Mouse (Mus musculus) liver, embryonic 13.5 days (tissue): ENCODE data around the gene Trim9. TPM values are rescaled to one million over a fixed set of nuclear protein-coding genes. Genes with fewer than 3 reads are reported as not detected.

Experiments
- ATAC-seq: fragments of 200-750 bp; cut with Nextera tagmentation; 2 replicates; pipeline ENCODE4 v1.8.0; 2017; ENCODE audit warnings: low read depth, mild to moderate bottlenecking, moderate number of reproducible peaks, moderate library complexity
- DNase-seq: peaks from one replicate; pipeline ENCODE4 v3.0.0; 2022
- H3K27ac ChIP-seq: fragments of 300-500 bp; sonication (generic); 2 replicates; pipeline ENCODE4 v1.5.1; 2015; ENCODE audit warnings: moderate library complexity, mild to moderate bottlenecking, inconsistent platforms
- H3K27me3 ChIP-seq: fragments of 300-500 bp; sonication (generic); 2 replicates; pipeline ENCODE4 v1.6.1; 2015; ENCODE audit warnings: mild to moderate bottlenecking, inconsistent platforms
- H3K36me3 ChIP-seq: fragments of 300-500 bp; sonication (generic); 2 replicates; pipeline ENCODE4 v1.6.1; 2015; ENCODE audit warnings: mild to moderate bottlenecking, inconsistent platforms
- H3K4me1 ChIP-seq: fragments of 300-500 bp; sonication (generic); replicated peaks from 2 replicates; pipeline ENCODE4 v1.6.1; 2015; ENCODE audit warnings: inconsistent platforms
- H3K4me2 ChIP-seq: fragments of 300-500 bp; sonication (generic); 2 replicates; pipeline ENCODE4 v1.6.1; 2015; ENCODE audit warnings: inconsistent platforms, mild to moderate bottlenecking, moderate library complexity
- H3K4me3 ChIP-seq: fragments of 300-500 bp; sonication (generic); replicated peaks from 2 replicates; pipeline ENCODE4 v1.5.1; 2015; ENCODE audit warnings: mild to moderate bottlenecking, inconsistent platforms
- H3K9ac ChIP-seq: fragments of 300-500 bp; sonication (generic); 2 replicates; pipeline ENCODE4 v1.6.1; 2015; ENCODE audit warnings: mild to moderate bottlenecking, inconsistent platforms
- H3K9me3 ChIP-seq: fragments of 300-500 bp; sonication (generic); replicated peaks from 2 replicates; pipeline ENCODE4 v1.6.1; 2016; ENCODE audit warnings: inconsistent platforms
- WGBS: fragments of 180-500 bp; shearing (Covaris S2); methylation state at CpG from one replicate; pipeline ENCODE4 v1.1.7; 2015; ENCODE audit not compliant: insufficient replicate concordance; 5-methylcytosine and 5-hydroxymethylcytosine counted together
- polyA plus RNA-seq: library from polyadenylated mRNA; unstranded; fragments of >200 nt; fragmentation: Nextera tagmentation; extraction: Ambion mirVana; gene quantifications from 2 replicates; pipeline ENCODE4 v1.2.1, GENCODE M21; 2015

The Trim9 gene
- polyA plus RNA-seq, 1 experiment from 2014 or later, result 0.06 TPM

DNA sequence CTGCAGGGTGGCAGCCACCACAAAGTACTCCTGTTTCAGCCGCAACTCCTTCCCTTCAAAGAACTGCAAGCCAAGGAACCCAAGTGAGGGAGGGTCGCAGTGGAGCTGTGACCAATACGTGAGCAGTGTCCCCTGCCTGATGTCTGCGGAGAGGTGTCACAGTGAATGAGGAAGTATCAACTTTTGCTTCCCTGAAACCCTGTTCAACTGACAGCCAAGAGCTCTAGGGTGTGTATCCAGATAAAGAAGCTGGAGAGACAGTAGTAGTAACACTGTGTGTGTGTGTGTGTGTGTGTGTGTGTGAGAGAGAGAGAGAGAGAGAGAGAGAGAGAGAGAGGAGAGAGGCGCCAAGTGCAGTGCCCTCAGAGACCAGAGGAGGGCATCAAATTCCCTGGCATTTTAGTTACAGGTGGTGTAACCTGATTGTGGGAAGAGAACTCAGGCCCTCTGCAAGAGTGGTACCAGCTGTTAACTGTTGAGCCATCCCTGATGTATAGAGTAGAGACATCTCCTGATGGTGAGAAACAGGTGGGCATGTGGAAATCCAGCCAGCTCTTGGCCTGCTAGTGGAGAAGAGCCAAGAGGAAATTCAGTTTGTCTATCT is 145.4 kb downstream of the Trim9 start:
- Histone ChIP-seq H3K4me3 (no peak overlapping the region), H3K27ac (no peak overlapping the region), H3K27me3 (no peaks in the 10 kb centered on the region), H3K36me3 (peaks cover 18% of the 10 kb centered on the region), H3K4me1 (no peaks in the 10 kb centered on the region), H3K9me3 (no peaks in the 10 kb centered on the region), H3K4me2 (no peak overlapping the region), H3K9ac (no peak overlapping the region)
- no peak for DNase-seq
- WGBS, result 33% methylated on average over 5 of the region's 5 CpGs
- no peak for ATAC-seq

DNA sequence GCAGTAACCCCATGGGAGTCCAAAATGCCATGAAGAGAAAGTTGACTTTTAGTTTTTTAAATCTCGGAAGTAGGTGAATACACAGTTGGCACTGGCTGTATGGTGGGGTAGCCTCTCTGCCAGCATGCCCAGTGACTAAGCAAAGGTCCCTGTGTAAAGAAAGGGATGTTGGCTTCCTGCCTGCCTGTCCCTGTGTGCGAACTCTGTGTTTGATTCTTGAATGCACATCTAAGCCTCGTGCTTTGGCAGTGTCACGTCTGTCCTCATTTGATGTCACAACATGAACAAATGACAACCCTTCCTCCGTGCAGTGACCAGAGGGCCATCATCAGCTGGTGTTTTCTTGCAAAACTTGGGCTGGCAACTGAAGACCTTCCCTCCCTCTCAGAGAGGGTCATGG is 151.1 kb downstream of the Trim9 start:
- Histone ChIP-seq H3K9me3 (no peaks in the 10 kb centered on the region), H3K4me3 (no peak overlapping the region), H3K4me2 (no peak overlapping the region), H3K9ac (no peak overlapping the region), H3K4me1 (no peaks in the 10 kb centered on the region), H3K27ac (no peak overlapping the region), H3K27me3 (no peaks in the 10 kb centered on the region), H3K36me3 (peaks cover 26% of the 10 kb centered on the region)
- 71% methylated on average over 5 of the region's 5 CpGs for WGBS
- ATAC-seq (no peak), DNase-seq (no peak)

DNA sequence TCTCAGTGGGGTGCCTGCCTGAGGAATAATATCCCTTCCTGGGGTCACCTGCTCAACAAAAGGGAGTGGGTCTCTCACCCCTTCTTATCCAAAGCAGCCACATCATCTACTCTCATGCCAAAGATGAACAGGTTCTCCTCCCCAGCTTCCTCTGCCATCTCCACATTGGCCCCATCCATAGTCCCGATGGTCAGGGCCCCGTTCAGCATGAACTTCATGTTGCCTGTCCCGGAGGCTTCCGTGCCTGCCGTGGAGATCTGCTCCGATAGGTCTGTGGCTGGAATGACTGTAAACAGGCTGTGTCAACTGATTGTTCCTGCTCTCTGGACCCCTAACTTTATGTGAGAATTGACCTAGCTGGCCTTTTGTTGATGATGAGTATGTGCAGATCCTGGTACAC is 152.0 kb downstream of the Trim9 start:
- no peak overlapping the region for H3K4me2 ChIP-seq
- WGBS, result 87% methylated on average over 6 of the region's 6 CpGs
- H3K4me1 ChIP-seq, result no peaks in the 10 kb centered on the region
- H3K27ac ChIP-seq, result no peak overlapping the region
- no peaks in the 10 kb centered on the region for H3K27me3 ChIP-seq
- no peaks in the 10 kb centered on the region for H3K9me3 ChIP-seq
- no peak overlapping the region for H3K4me3 ChIP-seq
- peaks cover 26% of the 10 kb centered on the region for H3K36me3 ChIP-seq
- no peak for DNase-seq
- H3K9ac ChIP-seq, result no peak overlapping the region
- no peak for ATAC-seq

Other genes with a start within 250 kb of the Trim9 start
- gene Nin, start 233.9 kb downstream of the Trim9 start, polyA plus RNA-seq, result 2.2 and 2.6 TPM in 2 replicates
- not detected in 2 replicates for gene Abhd12b, start 193.5 kb downstream of the Trim9 start, polyA plus RNA-seq
- 32.8 and 42.5 TPM in 2 replicates for gene Pygl, start 116.1 kb downstream of the Trim9 start, polyA plus RNA-seq
- gene Tmx1, start 105.5 kb upstream of the Trim9 start, polyA plus RNA-seq, result 136 and 164 TPM in 2 replicates